Mouse (Mus musculus): Measurements from ENCODE around the gene Klf15.

The Klf15 gene

GRCm38 (mm10) chr6:90465028-90465640, 2.8 kb downstream of the Klf15 start:
- no peak for DNase-seq (ENCODE audit: low spot score)

DNA sequence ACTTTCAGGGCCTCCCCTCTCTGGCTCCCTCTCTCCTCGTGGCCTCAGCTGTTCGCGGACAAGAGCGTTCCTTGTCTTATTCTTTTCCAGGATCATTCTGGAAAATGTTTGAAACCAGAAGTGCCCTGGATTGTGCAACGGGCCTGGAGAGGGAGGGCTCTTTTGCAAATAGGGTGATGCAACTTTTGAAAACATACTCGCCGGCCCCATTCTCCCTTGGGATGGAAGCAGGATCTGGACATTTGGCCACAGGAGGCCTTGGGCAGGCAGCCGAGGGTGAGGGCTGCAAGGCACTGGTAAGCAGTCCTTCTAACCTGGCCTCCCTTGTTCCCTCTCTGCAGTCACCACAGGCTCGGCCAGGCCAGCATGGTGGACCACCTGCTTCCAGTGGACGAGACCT, 3.7 kb downstream of the Klf15 start:
- DNase-seq (ENCODE audit: low spot score), result peak; percentile 56

- DNase-seq (ENCODE audit: low spot score), result no peak
Observed at GRCm38 (mm10) chr6:90466847-90467410, 4.6 kb downstream of the Klf15 start.

- no peak for DNase-seq (ENCODE audit: low spot score)
Observed at GRCm38 (mm10) chr6:90468216-90468615, 5.8 kb downstream of the Klf15 start.

- DNase-seq (ENCODE audit: low spot score), result no peak
Observed at GRCm38 (mm10) chr6:90469041-90469440, 6.7 kb downstream of the Klf15 start.

GRCm38 (mm10) chr6:90470255-90470654, 7.9 kb downstream of the Klf15 start:
- no peak for DNase-seq (ENCODE audit: low spot score)

DNA sequence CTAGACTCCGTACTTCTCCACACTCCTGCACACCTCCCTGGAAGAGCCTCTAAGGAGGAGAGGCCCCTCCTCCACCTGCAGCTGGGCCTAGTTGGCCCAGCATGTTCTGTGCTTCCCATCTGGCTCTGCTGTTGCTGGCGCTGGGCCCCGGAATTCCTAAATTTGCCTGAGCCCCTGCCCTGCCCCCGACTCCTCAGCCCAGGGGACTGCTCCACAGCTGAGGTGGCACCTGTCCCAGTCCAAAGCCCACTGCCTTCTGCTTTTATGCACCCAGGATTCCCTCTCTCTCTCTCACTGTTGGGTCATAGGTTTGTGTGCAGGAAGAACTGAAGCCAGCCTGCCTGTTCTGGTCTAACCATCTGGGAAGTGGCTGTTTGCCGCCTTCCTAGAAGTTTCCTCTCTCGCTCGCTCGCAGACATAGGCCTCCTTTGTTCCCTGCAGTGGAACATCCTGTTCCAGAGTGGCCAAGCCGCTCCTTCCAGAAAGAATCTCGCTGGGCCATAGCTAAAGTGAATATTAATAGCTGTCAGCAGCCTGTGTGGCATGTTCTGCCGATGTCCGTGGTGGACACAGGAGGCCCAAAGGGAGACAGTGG, 8.7 kb downstream of the Klf15 start:
- DNase-seq (ENCODE audit: low spot score), result peak; percentile 56

- DNase-seq (ENCODE audit: low spot score), result no peak
Observed at GRCm38 (mm10) chr6:90472079-90472478, 9.7 kb downstream of the Klf15 start.

- no peak for DNase-seq (ENCODE audit: low spot score)
Observed at GRCm38 (mm10) chr6:90472697-90473096, 10.3 kb downstream of the Klf15 start.

- no peak for DNase-seq (ENCODE audit: low spot score)
Observed at GRCm38 (mm10) chr6:90473630-90474360, 11.4 kb downstream of the Klf15 start.

DNA sequence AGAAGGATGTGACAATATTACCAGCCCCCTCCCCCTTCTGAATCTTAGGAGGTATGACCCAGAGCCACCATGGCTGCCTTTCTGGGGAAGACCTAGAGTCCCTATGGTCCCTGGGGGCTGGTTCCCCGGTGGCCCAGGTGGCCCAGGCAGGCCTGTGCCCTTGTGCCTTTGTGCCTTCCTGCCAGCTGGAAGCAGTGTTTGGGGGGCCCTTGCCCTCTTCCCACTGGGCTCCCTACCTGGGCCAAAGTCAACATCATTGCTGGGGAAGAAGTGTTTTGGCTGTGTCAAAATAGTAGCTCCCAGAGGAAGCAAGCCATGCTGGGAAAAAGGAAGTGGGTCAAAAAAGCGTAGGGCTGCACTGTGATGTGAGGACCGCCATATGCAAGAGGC, 12.0 kb downstream of the Klf15 start:
- no peak for DNase-seq (ENCODE audit: low spot score)

GRCm38 (mm10) chr6:90475176-90475853, 12.9 kb downstream of the Klf15 start:
- DNase-seq (ENCODE audit: low spot score), result no peak

GRCm38 (mm10) chr6:90475854-90476212, 13.5 kb downstream of the Klf15 start:
- no peak for DNase-seq (ENCODE audit: low spot score)

DNA sequence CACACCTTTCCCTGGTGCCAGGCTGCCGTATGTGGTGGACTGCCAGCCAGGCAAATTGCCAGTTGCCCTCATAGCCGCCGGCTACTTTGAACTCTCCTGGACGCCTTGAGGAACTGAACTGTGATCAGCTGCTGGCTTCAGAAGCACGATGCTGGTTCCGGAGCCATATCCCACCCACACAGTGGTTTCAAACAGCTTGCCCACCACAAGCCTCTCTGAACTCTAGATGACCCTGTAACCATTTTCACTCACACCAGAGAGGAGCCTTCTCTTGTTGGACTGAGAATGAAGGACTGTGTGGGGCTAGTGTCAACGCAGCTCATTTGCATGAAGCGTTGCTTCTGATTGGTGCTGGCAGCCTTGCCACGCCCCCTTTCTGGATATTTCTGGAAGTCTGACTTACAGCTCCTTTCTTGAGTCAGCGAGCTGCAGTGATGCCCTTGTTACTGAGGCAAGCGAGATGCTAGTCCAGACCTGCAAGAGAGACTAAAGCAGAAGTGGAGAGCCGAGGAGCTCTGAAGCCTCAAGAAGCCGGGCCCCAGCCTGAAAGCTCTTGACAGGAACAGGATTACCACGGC, 14.7 kb downstream of the Klf15 start:
- peak; percentile 51 for DNase-seq (ENCODE audit: low spot score)

DNA sequence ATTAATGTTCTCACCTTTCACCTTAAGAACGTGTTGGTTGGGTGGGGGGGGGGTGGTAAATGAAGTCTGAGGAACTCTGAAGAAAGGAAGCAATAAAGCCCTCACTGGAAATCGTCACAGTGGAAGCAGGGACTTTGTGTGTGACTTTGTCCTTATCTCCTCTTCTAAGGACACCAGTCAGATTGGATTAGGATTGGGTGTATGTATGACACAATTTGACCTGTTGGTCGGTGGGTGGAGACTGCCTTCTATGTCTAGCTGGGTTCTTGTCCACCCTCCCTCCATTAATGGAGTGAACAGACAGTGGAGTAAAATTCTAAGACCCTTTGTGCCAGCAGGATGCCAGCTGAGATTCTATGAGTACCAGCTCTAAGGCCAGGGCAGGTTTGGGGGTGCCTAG, 21.9 kb downstream of the Klf15 start:
- DNase-seq (ENCODE audit: low spot score), result no peak

- DNase-seq (ENCODE audit: low spot score), result no peak
Observed at GRCm38 (mm10) chr6:90484876-90485275, 22.5 kb downstream of the Klf15 start.

DNA sequence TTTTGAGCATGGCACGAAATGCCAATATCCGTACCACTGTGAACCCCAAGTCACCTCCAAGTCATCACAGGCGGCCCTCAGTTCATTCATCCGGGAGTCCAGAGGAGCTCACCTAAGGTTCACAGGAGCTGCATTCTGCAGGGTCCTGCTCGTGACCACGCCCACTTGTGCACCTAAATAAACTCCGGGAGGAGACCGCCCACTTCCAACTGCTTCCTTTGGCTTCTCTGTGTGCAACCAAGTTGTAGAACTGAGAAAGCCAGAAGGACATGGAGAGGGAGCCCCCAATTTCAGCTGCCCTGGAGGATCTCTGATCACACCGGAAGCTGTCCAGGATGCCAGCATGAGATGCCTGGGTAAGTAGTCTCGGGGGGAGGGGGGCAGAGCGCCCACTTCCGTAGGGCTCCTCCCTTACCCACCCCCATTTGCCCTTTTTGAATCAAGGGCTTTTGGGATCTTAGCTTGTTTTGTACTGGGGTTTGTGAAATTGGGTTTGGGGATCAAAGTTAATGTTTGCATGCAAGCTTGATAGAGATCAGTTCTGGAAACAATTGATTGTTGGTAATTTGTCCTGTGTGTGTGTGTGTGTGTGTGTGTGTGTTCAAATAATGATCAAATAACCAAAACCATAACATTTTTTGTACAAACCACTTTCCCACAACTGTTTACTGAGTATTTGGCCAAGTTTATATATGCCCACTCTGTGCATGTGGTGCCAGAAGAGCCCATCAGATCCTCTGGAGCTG, 24.0 kb downstream of the Klf15 start, which contains the start of gene Aldh1l1:
Aldh1l1 (plus strand) TSS at position 252 of the 746 bp plus-strand sequence.
- DNase-seq (ENCODE audit: low spot score), result no peak

DNA sequence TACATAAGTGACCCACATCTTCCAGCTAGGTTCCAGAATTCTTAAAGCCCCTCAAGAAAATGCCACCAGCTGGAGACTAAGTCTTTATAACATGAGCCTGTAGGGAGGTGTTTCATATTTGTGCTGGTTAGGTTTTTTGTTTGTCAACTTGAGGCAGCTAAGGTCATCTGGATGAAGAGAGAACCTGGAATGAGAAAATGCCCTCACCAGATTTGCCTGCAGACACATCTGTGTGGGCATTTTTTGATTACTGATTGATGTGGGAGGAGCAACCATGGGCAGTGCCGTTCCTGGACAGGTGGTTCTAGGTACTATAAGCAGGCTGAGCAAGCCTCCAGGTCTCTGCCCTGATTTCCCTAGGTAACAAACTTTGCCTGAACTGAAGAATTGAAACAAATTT, 25.2 kb downstream of the Klf15 start:
- no peak for DNase-seq (ENCODE audit: low spot score)

GRCm38 (mm10) chr6:90489532-90489931, 27.2 kb downstream of the Klf15 start:
- no peak for DNase-seq (ENCODE audit: low spot score)

- DNase-seq (ENCODE audit: low spot score), result no peak
Observed at GRCm38 (mm10) chr6:90490976-90491375, 28.6 kb downstream of the Klf15 start.

DNA sequence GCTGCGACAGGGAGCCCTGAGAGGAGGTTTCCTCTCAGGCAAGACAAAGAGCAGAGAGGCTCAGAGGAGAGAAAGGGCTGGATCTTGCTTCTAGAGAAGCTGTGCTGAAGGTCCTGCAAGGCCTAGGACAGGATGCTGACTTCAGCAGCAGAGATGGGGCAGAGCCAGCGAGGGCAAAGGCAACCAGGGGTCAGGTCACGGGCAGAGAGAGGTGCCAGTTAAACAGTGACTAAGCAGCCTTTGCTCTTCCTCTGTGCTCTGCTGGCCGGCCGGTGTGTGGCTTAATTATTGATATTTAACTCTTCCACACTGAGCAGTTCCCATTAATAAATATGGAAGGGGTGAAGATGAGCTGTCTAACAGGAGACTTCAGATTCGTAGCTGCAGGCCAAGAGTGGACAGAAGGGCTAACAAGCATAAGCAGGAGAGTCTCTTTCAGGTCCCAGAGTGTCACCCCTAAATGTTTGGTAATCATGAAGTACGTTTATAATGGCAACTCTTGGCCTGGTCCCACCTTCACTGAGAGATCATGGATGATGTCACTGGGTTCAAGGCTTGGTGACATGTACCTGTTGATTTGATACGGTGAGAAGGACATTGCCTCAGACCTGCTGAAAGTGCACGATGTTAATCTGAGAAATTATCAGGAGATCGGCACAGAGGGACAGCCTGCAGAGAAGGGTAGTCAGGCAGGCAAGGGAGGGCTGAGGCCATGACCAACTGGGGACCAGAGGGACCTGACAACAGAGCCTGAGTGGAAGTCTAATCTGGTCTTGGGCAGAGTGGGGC, 29.8 kb downstream of the Klf15 start:
- no peak for DNase-seq (ENCODE audit: low spot score)

Measured in urinary bladder, postnatal 14 days (tissue).